Mouse (Mus musculus): ENCODE measurements around the gene Gprin1. TPM values are rescaled to one million over a fixed set of nuclear protein-coding genes. Genes with fewer than 3 reads are reported as not detected.
A peak's percentile ranks its signal among the peaks of the same experiment; 100 is the strongest.

The Gprin1 gene
- total RNA-seq, 2 experiments from 2014 or later = not detected

GRCm38 (mm10) chr13:54737488-54738212 is 12.0 kb downstream of the Gprin1 start:
- ATAC-seq (ENCODE audit: poor library complexity, severe bottlenecking) = no peak

GRCm38 (mm10) chr13:54736931-54737330 is 12.7 kb downstream of the Gprin1 start:
- no peak for ATAC-seq (ENCODE audit: poor library complexity, severe bottlenecking)

- no peak for ATAC-seq (ENCODE audit: poor library complexity, severe bottlenecking)
These were observed 23.5 kb downstream of the Gprin1 start for GRCm38 (mm10) chr13:54726131-54726530.

- ATAC-seq (ENCODE audit: poor library complexity, severe bottlenecking) = no peak
These were observed 26.5 kb downstream of the Gprin1 start for GRCm38 (mm10) chr13:54723143-54723542.

GRCm38 (mm10) chr13:54716916-54717315 is 32.8 kb downstream of the Gprin1 start:
- ATAC-seq (ENCODE audit: poor library complexity, severe bottlenecking) = peak; percentile 51; the same call in 1 of the 2 replicates

GRCm38 (mm10) chr13:54714996-54715395 is 34.7 kb downstream of the Gprin1 start:
- no peak for ATAC-seq (ENCODE audit: poor library complexity, severe bottlenecking)

GRCm38 (mm10) chr13:54714393-54714792 is 35.3 kb downstream of the Gprin1 start:
- no peak for ATAC-seq (ENCODE audit: poor library complexity, severe bottlenecking)

- no peak for ATAC-seq (ENCODE audit: poor library complexity, severe bottlenecking)
These were observed 38.8 kb downstream of the Gprin1 start for GRCm38 (mm10) chr13:54710866-54711265.

- ATAC-seq (ENCODE audit: poor library complexity, severe bottlenecking) = no peak
These were observed 44.8 kb downstream of the Gprin1 start for GRCm38 (mm10) chr13:54704890-54705289.

GRCm38 (mm10) chr13:54702507-54702906 is 47.2 kb downstream of the Gprin1 start:
- peak; percentile 68; the same call in 1 of the 2 replicates for ATAC-seq (ENCODE audit: poor library complexity, severe bottlenecking)

- ATAC-seq (ENCODE audit: poor library complexity, severe bottlenecking) = no peak
These were observed 48.4 kb downstream of the Gprin1 start, which contains the start of gene Cdhr2 for GRCm38 (mm10) chr13:54701243-54701642. TSS of gene Cdhr2 (plus strand) at chr13:54701461.

- no peak for ATAC-seq (ENCODE audit: poor library complexity, severe bottlenecking)
These were observed 54.0 kb downstream of the Gprin1 start for GRCm38 (mm10) chr13:54695479-54696230.

GRCm38 (mm10) chr13:54694348-54695060 is 55.2 kb downstream of the Gprin1 start:
- peak; percentile 51 for ATAC-seq (ENCODE audit: poor library complexity, severe bottlenecking)

- ATAC-seq (ENCODE audit: poor library complexity, severe bottlenecking) = peak; percentile 88
These were observed 55.9 kb downstream of the Gprin1 start, which contains the start of gene Rnf44 for GRCm38 (mm10) chr13:54693558-54694347. TSS of gene Rnf44 (minus strand) at chr13:54693907.

GRCm38 (mm10) chr13:54692711-54693557 is 56.7 kb downstream of the Gprin1 start:
- no peak for ATAC-seq (ENCODE audit: poor library complexity, severe bottlenecking)

- peak; percentile 15 for ATAC-seq (ENCODE audit: poor library complexity, severe bottlenecking)
These were observed 57.9 kb downstream of the Gprin1 start for GRCm38 (mm10) chr13:54691737-54692136.

GRCm38 (mm10) chr13:54690151-54690740 is 59.4 kb downstream of the Gprin1 start:
- no peak for ATAC-seq (ENCODE audit: poor library complexity, severe bottlenecking)

- peak; percentile 73 for ATAC-seq (ENCODE audit: poor library complexity, severe bottlenecking)
These were observed 61.9 kb downstream of the Gprin1 start for GRCm38 (mm10) chr13:54687575-54688424.
